Mouse (Mus musculus) left cerebral cortex, postnatal 10 days (tissue): ENCODE data around the gene Mast4. TPM values are rescaled to one million over a fixed set of nuclear protein-coding genes. Genes with fewer than 3 reads are reported as not detected.

Experiments used
- DNase-seq, 2 experiments: peaks; one replicate each; pipeline ENCODE4 v3.0.0; 2021 to 2022; ENCODE audit warnings: low spot score in 2 of 2, mixed read lengths in 1 of 2; ENCODE audit errors: extremely low spot score in 1 of 2
- intact Hi-C: fragments of 180-260 bp; cut with DNase I; formaldehyde crosslinking; loops from one replicate; pipeline ENCODE4 v1.15.1; 2025
- total RNA-seq, 2 experiments: library from RNA; stranded (reverse); gene quantifications; 2 replicates each; pipeline ENCODE4 v1.2.3; 2021

The Mast4 gene
- total RNA-seq, 2 experiments from 2014 or later: 32.6 to 35.0 TPM

DNA sequence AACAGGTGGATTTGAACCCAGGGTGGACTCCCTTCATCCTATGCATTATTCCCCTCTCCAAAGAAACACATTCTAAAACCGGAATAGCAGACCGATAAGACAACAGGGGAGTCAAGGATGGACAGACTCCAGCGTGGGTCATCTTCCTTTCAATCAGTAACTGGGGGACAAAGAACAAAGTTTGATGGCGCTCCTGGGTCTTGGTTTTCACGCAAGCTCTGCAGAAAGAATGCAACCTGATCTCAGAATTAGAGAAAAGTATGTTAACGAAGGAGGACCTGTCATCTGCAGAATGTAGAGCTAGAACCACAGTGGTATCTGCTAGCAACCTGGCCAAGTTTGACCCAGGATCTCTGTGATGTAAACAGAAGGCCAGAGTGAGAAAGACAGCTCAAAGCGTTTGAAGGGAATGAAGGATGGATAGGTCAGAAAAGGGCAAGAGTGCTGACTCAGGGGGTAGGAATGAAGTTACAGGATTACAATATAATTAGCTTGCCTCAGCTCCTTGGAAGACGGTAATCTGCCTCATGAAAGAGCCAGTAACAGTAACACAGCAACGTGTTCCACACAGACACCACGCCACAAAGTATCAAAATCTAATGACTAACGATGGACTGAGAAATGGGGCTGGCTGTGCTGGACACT lies 345.9 kb downstream of the Mast4 start:
- intact Hi-C loops: loop anchor here (5.0 kb wide), 1 partner anchor 124 kb away; no protein-coding TSS in a partner anchor
- DNase-seq: no peak

DNA sequence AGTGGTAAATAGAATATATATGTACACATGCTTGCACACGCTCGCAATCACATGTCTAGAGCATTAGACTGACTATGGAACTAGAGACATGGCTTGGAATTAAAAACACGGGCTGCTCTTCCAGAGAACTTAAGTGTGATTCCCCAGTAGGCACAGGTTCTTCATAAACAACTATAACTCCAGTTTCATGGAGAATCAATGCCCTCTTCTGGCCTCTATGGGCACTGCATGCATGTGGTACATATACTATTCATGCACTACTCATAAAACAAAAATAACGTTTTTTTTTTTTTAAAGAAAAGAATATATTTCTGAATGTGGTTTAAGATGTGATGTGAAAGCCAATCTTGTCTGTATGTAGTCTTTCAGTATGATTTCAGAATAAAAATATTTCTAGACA lies 349.7 kb downstream of the Mast4 start:
- intact Hi-C loops: no loop called here

DNA sequence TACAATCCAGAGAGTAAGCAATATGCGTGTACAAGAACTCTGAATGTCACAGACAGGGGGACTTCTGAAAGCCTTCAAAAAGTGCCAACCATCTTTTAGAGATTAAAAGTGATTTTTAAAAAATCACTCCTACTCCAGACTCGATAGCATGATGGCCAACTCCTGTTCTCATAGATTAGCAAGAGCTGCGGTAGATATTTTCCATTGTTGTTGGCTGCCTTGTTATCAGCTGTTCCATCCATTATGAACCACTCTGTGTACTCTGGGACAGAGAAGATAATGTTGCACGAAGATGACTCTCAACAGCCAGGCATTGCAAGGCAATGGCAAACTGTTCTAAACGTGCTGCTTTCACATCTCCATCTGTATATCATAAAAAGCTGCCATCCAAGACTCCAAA lies 360.4 kb downstream of the Mast4 start:
- DNase-seq: no peak
- intact Hi-C loops: no loop called here

More for the DNA sequence above, 349.7 kb downstream of the Mast4 start:
- no peak for DNase-seq

DNA sequence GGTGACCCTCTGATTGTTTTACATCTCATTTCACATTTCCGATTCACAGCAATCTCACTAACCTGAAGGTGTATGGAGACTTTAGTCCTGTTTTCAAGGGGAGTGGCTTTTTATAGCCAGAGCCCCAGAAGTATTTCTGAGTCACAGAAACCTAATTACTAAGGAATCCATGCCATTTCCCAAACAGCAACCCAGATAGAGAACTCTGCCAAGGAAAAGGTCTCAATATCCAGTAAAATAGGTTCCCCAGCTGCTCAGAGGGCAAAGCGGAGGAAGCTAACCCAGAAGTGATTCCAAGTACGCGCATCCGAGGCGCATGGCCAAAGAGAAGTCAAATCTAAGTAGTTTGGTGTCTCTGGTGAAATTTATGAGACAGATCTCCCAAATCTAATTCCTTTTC lies 370.8 kb downstream of the Mast4 start:
- DNase-seq: no peak
- intact Hi-C loops: no loop called here

DNA sequence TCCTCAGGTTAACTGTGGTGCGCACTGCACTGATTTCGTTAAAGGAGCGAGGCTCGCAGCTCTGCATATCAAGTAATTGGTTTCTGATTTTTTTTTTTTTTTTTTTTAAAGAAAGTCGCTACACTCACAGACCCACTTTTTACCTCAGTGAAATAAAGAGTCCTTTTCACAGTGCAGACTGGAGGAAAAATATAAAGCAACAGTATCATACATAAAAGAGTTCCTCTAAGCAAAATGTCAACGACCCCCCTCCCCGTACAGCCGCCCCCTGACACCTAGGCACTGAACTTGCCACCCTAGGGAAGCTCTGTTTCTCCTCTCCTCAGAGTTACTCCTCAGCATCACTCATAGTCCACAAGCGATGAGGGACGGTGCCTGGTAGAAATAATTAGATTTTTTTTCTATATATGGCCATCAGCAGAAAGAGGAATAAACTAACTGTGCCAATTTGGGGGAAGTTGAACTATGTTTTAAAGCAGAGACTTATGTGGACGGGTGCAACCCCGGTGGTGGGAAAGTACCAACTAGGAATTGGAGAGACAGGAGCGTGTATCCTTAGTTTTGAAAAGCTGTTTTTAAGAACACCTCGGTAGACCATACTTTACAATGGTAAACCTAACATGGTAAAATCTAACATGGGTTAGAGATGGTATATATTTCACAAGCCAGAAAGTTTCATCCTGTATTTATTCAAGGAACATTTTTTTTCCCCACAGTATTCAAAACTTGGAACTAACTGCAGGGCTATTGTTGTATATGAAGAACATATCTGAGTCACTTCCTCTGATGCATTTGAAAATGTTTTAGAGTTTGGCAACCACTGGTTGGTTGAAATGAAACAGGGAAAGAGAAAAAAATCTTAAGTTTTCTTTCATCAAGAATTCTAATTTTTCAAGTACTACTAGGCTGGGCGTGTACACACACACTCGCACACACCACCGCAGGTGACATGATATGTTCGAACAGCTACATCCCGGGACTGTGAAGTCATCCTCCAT lies 375.7 kb downstream of the Mast4 start:
- DNase-seq: no peak
- intact Hi-C loops: no loop called here

- intact Hi-C loops: no loop called here
- peak in 1 of 2 experiments; percentile 27 for DNase-seq
These were observed 376.6 kb downstream of the Mast4 start for GRCm38 (mm10) chr13:102957508-102958272.

DNA sequence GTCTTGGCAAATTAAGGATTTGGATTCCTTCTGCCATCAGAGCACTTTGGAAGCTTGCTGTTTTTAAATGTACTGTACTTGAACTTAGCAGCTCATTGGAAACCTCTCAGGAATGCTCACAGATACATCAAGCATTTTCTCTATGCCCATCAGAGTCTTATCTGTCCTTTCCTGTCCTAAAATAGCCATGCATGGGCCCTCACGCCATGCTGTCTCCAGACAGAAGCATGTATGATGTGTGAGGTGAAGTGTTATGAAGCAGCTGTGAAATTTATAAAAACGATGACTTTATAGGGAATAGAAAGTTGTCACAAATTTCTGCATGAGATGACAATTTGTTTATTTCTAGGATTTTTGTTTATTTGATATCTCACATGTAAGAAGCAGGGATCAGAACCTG lies 378.8 kb downstream of the Mast4 start:
- no peak for DNase-seq
- intact Hi-C loops: no loop called here

GRCm38 (mm10) chr13:102949756-102950155 lies 384.5 kb downstream of the Mast4 start:
- no peak for DNase-seq
- intact Hi-C loops: no loop called here

DNA sequence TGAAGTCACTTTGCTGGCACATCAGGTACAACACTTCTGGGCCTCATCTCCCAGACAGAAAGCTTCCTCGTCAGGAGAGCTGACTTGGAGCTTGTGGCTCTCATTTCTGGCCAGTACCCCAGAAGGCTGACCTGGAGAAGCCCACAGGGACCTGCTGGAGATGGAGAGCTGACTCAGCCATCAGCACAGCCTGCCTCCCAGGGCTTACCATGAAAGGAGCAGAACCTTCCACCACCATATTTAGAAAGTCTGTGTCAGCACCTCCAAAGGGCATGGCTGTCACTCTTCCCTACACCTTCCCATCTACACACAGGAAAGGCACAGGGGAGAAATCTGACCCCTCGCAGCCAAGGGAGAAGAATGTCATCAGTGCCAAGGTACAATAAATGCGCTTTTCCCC lies 385.3 kb downstream of the Mast4 start:
- no peak for DNase-seq
- intact Hi-C loops: no loop called here

- no peak for DNase-seq
- intact Hi-C loops: no loop called here
These were observed 386.8 kb downstream of the Mast4 start for GRCm38 (mm10) chr13:102947546-102947945.

DNA sequence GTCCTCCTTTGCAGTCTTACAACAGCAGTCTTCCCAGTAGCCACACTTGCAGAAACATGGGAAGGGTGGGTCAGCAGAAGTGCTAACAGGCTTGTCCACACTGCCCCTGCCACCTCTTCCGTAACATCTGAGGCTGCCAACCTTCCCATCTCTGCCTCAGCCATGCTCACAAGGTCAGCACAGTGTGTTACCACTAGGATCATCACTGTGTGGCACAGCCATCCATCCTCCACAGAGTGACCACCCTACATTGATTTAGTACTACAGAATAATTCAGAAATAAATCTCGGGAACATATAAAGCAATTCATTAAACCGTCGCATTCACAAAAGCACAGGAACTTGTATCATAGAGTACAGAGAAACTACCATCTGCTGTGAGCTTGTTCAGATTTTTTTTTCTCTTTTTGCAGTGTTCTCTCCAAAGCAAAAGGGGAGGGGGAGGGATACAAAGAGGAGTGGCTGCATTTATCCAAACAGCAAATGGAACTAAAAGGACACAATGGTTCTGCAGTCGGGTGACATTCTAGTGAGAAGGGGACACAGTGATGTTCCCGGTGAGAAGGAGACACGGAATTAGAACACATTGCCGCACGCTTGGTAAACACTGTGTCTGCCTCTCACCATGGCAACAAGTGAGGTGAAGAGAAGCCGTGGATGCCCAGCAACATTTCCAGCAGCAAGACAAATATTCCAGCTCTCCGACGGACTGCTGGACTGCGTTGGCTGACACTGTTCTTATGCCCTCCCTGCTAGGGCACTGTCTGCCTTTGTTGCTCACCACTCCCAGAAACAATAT lies 388.1 kb downstream of the Mast4 start:
- no peak for DNase-seq
- intact Hi-C loops: no loop called here

DNA sequence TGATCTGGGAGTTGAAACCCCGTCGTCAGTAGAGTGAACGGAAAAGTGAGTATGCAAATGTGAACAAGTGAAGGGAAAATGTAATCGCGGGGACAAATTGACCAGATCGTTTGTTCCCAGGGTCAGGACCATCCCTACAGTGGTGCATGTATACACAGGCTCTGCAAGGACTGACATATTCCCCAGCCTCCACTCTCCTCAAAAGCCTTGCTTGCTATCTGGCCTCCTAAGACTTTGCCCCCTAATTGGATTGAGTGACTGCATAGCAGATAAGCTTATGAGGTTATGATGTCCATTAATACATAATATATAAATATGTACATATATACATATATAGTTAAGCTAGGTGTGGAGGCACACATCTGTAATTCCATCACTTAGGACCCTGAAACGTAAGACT lies 388.8 kb downstream of the Mast4 start:
- DNase-seq: no peak
- intact Hi-C loops: no loop called here

DNA sequence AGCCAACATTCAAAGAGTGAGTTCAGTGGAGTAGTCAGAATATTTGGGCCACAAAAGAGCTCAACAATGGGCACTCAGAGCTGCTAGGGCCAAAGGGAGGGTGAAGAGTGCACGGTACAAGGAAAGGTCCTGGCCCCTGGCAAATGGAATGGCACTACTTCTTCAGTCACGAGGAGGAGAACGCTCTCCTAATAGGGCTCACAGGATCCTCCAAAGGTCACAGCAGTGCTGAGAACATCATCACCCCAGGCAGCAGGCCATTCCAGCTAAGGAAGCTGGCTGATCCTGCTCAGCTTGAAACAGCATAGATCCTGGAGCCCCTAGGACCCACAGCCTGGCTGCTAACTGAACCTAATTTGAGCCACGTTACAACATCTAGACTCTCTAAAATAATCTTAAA lies 389.8 kb downstream of the Mast4 start:
- DNase-seq: no peak
- intact Hi-C loops: no loop called here

DNA sequence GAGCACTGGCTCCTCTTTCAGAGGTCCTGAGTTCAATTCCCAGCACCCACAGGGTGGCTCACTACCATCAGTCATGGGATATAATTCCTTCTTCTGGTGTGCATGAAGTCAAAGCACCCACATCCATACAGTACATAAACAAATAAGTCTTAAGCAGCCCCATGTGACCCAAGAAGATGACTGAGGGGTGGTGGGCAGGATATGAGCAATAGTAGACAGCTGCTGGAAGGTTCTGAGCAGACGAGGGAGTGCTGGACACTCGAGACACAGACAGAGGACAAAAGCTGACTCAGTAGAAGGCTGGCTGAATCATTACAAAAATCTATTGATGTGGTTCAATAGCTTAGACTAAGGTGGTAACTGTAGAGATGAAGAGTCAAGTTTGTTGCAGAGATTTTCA lies 391.7 kb downstream of the Mast4 start:
- no peak for DNase-seq
- intact Hi-C loops: no loop called here

GRCm38 (mm10) chr13:102940476-102940875 lies 393.8 kb downstream of the Mast4 start:
- DNase-seq: no peak
- intact Hi-C loops: no loop called here

DNA sequence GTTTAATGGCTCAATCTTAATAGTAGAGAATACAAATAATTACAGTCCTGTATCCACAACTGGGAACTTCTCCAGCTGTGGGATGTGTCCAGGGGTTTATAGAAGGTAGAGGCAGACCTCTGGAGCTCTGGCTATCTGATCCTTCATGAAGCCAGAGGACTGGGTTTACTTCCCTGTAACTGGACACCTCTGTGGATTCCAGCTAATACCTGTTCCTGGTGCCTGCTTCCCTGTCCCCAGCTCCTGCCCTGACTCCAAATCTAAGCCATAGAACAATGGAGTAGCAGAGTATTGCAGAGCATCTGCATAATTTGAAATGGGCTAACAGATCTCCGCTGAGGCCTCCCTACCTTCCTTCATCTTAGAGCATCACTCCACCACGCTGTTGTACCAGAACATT lies 398.1 kb downstream of the Mast4 start:
- intact Hi-C loops: no loop called here
- no peak for DNase-seq

DNA sequence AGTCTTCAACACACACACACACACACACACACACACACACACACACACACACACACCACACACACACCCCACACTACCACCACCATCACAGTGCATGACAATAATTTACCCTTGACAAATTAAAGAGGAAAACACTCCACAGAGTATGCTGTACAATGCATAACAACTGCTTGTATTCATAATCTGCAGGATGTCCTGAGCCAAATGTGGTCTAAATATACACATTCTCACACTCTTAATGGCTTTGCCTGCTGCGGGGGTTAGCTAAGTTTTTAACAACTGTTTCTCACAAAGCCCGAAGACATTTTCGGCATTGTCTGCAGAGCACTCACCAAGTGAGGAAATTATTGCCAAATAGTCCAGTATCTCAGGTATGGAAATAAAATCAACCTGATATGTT lies 398.5 kb downstream of the Mast4 start:
- DNase-seq: no peak
- intact Hi-C loops: no loop called here

DNA sequence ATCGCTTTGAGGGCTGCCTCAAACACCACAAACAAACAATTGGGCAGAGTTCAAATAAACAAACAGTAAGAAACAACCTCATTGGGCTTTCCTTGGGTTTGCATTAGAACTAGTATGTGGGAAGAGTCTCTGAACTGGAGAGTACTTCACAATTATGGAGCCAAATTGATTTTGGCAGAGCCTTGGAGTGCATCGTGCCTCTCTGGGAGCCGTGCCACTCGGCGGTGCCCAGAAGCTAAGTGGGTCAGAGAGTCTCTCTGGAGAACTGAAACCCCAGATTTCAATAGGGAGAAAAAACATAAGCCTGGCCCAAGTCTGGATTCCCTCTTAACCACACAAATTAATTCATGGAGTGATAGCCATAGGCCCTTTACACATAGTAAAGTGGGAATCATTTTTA lies 400.6 kb downstream of the Mast4 start:
- intact Hi-C loops: no loop called here
- DNase-seq: no peak

- DNase-seq: no peak
- intact Hi-C loops: no loop called here
These were observed 401.9 kb downstream of the Mast4 start for GRCm38 (mm10) chr13:102932434-102932833.
